Mouse (Mus musculus) adrenal gland (tissue): Measurements from ENCODE around the gene Klhl11.

ENCODE experiments used
- intact Hi-C: fragments of 180-260 bp; cut with DNase I; formaldehyde crosslinking; loops from one replicate; pipeline ENCODE4 v1.15.1; 2025
- long read RNA-seq, 2 experiments: library from polyadenylated mRNA; unstranded; transcript quantifications; one replicate each; pipeline ENCODE4 v2.0.0; 2020; ENCODE audit warnings: borderline replicate concordance in 1 of 2; ENCODE audit not compliant: insufficient replicate concordance in 1 of 2

Klhl11 gene
- long read RNA-seq, experiment 1 = 0 reads
- long read RNA-seq, experiment 2, partial matches to known transcripts = 0 of 4 reads
- long read RNA-seq, experiment 2, other reads (novel, unspliced or antisense) = 1 of 4 reads

GRCm38 (mm10) chr11:100472197-100472934 lies at the start of gene Klhl11:
Gene Klhl11 (minus strand): TSS chr11:100472741.
- intact Hi-C loops = loop anchor here (5.0 kb wide), 1 partner anchor 45 kb away; no protein-coding TSS in a partner anchor

DNA sequence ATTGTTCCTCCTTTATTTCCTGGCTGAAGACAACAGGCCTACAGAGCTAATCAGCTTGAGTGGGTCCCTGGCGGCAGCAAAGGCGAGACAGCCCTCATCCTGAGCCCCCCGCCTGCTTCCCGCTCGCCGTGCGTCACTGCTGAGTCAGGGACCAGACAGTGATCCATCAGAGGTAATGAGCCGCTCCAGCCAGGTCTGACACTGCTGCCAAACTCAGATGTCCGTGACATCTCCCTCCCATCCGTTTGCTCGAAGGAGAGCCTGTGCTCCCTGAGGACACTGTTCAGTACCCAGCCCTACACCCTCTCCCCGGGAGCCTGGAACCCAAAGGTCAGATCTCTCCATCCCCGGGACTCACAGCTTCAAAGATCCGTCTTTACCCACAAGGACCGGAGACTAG lies 48.3 kb upstream of the Klhl11 start:
- intact Hi-C loops = no loop called here

GRCm38 (mm10) chr11:100519188-100519587 lies 46.6 kb upstream of the Klhl11 start:
- intact Hi-C loops = no loop called here

DNA sequence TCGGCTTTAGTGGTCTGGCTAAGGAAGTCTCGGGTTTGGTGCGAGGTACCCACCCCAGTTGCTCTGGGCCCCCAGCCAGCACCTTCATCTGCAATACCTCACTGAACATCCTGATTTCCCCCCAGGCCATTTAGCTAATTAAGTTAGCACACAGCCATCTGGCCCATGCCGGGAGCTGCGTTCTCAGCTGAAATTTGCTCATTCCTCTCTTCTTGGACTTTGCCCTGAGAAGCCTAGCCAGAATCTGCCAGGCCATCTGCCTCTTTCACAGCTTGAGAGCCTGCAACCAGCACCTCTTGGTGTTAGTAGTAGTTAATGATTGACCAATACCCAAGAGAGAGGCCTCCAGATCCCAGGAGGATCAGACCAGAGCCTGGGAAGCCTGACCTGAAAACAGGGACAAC lies 45.6 kb upstream of the Klhl11 start:
- intact Hi-C loops = no loop called here

DNA sequence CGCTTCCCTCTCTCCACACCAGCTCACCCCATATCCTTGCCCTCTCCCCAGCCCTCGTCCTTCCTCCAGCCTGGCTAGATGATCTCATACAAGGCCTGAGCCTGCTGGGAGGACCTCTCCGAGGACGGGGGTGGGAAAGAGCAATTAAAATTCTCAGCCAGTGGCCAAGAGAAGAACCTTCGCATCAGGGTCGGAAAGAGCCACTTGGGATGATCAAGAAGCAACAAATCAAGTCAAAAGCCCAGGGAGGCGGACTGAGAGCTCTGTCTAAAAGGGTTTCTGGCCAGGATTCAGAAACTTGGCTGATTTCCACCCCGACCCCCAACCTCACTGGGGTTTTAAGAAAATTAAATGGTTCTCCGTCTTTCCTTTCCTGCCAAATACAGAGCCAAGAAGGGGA lies 43.8 kb upstream of the Klhl11 start:
- intact Hi-C loops = no loop called here

DNA sequence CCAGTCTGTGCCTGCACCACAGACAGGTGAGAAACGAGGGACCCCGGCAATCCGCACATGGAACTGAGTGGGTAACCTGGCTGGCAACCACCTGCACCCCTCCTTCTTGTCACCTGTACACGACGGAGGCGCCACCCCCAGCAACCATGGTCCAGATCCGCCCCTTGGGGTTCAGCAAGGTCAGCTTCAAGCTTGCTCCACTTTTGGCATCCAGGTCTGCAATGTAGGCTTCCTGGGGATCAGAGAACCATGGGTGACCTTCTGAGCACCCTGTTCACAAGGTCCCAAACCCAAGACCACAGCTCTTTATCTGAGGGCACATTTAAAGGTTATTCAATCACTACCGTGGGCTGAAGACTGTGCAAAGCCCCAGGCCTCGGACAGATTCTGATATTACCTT lies 43.2 kb upstream of the Klhl11 start:
- intact Hi-C loops = no loop called here

DNA sequence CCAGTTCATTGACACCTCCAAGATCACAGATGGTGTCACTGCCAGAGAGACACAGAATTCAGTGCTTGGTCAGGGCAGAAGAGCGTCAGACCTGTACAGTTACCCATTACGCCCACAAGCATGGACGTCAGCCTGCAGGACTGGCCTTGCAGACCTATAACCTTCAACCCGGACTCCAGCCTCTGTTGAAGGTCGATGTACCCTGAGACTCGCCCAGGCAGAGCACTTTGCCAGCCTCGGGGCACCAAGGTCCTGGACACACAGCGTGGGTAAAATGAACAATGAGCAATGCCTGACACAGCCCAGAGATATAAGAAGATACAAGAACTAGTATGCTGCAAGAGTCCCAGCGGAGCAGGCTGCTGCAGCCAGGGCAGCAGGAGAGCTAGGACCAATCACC lies 42.5 kb upstream of the Klhl11 start:
- intact Hi-C loops = no loop called here

GRCm38 (mm10) chr11:100513716-100514115 lies 41.2 kb upstream of the Klhl11 start:
- intact Hi-C loops = loop anchor here (5.0 kb wide), 1 partner anchor 44 kb away; no protein-coding TSS in a partner anchor

DNA sequence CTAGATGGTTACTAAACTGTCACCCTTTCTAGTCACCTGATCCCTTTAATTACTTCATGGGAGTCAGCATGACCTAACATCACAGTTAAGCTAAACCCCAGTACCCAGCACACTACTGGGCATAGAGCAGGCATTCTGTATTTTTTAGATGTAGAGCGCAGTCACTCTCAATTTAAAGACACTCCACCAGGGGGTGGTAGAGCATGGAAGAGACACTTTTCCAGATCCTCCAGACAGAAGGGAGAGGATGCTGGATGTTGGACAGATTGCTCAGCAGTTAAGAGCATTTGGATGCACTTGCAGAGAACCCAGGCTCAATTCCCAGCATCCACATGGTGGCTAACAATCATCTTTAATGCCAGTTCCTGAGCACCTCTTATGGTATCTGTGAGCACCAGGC lies 39.8 kb upstream of the Klhl11 start:
- intact Hi-C loops = loop anchor here (5.0 kb wide), 1 partner anchor 45 kb away; no protein-coding TSS in a partner anchor

- intact Hi-C loops = loop anchor here (5.0 kb wide), 1 partner anchor 47 kb away; no protein-coding TSS in a partner anchor
Measured at GRCm38 (mm10) chr11:100510556-100510955, 38.0 kb upstream of the Klhl11 start.

- intact Hi-C loops = no loop called here
Measured at GRCm38 (mm10) chr11:100505997-100506396, 33.5 kb upstream of the Klhl11 start.

- intact Hi-C loops = no loop called here
Measured at GRCm38 (mm10) chr11:100504990-100505660, 32.6 kb upstream of the Klhl11 start.

- intact Hi-C loops = no loop called here
Measured at GRCm38 (mm10) chr11:100501321-100501720, 28.8 kb upstream of the Klhl11 start.

DNA sequence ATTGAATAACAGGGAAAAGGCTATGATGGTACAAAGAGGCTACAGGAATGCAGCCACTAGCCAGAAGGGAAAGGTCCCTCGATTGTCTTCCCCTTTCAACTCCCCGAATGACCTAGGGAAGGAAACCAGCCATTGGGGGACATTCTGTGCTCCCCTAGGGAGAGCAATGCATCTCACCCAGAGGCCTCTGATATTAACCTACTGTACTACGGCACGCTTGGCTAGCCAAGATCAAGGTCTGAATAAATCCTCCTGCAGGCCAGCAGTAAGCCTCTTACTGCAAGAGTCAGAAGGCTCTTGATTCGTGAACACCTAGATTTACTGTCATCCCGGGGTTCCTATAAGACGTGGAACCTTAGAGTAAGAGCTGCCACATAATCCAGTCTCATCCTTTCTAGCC lies 28.1 kb upstream of the Klhl11 start:
- intact Hi-C loops = no loop called here

DNA sequence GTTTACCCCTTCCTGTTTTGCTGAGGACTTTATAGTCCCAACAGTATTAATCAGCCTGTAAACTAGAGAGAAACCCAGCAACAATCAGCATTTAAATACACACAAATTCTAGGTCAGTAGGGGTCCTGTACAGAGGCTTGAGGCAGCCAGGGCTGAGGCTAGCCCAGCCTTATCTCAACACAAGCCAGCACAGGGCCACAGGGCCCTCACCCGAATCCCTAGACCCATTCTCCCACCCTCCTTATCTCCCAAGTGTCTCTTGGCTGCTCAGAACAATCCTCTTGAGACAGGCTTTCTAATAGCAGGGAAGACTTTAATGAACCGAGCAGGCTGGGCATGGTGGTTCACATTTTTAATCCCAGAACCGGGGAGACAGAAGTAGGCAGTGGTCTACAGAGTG lies 27.7 kb upstream of the Klhl11 start:
- intact Hi-C loops = no loop called here

GRCm38 (mm10) chr11:100493771-100494170 lies 21.2 kb upstream of the Klhl11 start:
- intact Hi-C loops = no loop called here

DNA sequence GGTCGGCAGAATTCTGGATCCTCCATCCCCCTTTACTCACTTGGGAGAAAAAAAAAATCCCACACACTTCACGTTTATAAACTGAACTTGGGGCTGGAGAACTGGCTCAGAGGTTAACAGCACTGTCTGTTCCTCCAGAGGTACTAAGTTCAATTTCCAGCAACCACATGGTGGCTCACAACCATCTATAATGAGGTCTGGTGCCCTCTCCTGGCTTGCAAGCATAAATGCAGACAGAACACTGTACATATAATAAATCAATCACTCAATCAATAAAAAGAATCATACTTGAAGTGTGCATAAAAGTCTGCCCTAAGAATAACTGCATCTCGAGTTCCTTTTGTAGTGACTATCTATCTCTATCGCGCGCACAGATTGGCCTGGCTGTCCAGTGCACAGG lies 18.4 kb upstream of the Klhl11 start:
- intact Hi-C loops = no loop called here

- intact Hi-C loops = no loop called here
Measured at GRCm38 (mm10) chr11:100485801-100486538, 13.4 kb upstream of the Klhl11 start.

GRCm38 (mm10) chr11:100484461-100484860 lies 11.9 kb upstream of the Klhl11 start:
- intact Hi-C loops = no loop called here

DNA sequence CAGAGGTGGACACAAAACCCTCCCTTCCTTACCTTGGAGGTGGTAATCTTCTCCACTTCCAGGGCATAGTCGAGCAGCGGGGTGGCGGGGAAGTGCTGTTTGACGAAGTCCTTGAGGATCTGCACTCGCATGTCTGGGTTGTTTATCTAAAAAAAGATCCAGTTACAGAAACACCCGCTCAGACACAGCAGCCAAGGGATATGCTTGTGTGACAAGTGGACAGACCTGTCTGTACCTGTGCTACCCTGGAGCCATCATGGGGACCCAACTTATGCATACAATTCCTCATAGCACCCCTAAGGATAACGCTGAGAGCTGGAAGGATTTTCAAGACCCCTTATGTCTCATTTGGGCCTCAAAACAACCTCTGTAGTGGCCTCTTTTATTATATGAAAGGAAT lies 6.6 kb upstream of the Klhl11 start:
- intact Hi-C loops = loop anchor here (5.0 kb wide), 1 partner anchor 122 kb away; the partner anchor contains the start of gene Hap1

GRCm38 (mm10) chr11:100476281-100476680 lies 3.7 kb upstream of the Klhl11 start:
- intact Hi-C loops = loop anchor here (5.0 kb wide), 1 partner anchor 119 kb away; the partner anchor contains the start of gene Hap1

DNA sequence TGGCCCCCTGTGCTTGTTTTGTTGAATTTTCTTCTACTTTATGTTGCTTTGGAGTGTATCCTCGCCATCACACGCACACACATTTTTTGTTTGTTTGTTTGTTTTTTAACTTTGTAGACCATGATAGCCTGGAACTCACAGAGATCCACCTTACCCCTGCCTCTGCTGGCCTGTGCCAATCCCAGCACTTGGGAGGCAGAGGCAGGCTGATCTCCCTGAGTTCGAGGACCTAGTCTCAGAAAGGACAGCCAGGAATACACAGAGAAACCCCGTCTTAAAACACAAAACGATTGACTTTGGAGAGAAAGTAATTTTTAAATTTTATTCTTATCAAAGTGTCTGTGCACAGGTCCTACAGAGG lies 374 bp upstream of the Klhl11 start:
- intact Hi-C loops = loop anchor here (5.0 kb wide), 1 partner anchor 46 kb away; no protein-coding TSS in a partner anchor
